Mouse (Mus musculus) midbrain, embryonic 15.5 days (tissue): Measurements from ENCODE around the gene Gfod1. TPM values are rescaled to one million over a fixed set of nuclear protein-coding genes. Genes with fewer than 3 reads are reported as not detected.

Source experiments
- ATAC-seq: fragments of 200-750 bp; cut with Nextera tagmentation; replicated peaks from 2 replicates; pipeline ENCODE4 v1.8.0; 2017; ENCODE audit warnings: moderate TSS enrichment
- H3K27ac ChIP-seq: fragments of 300-500 bp; sonication (generic); 2 replicates; pipeline ENCODE4 v1.5.1; 2015; ENCODE audit warnings: mild to moderate bottlenecking, inconsistent platforms
- H3K27me3 ChIP-seq: fragments of 300-500 bp; sonication (generic); replicated peaks from 2 replicates; pipeline ENCODE4 v1.6.1; 2015; ENCODE audit warnings: inconsistent platforms
- H3K36me3 ChIP-seq: fragments of 300-500 bp; sonication (generic); replicated peaks from 2 replicates; pipeline ENCODE4 v1.6.1; 2015; ENCODE audit warnings: inconsistent platforms
- H3K4me1 ChIP-seq: fragments of 300-500 bp; sonication (generic); 2 replicates; pipeline ENCODE4 v1.6.1; 2015; ENCODE audit warnings: inconsistent platforms
- H3K4me2 ChIP-seq: fragments of 300-500 bp; sonication (generic); 2 replicates; pipeline ENCODE4 v1.6.1; 2015; ENCODE audit warnings: inconsistent platforms, mild to moderate bottlenecking, moderate library complexity
- H3K4me3 ChIP-seq: fragments of 300-500 bp; sonication (generic); 2 replicates; pipeline ENCODE4 v1.5.1; 2015; ENCODE audit warnings: mild to moderate bottlenecking, inconsistent platforms
- H3K9ac ChIP-seq: fragments of 300-500 bp; sonication (generic); 2 replicates; pipeline ENCODE4 v1.6.1; 2015; ENCODE audit warnings: mild to moderate bottlenecking, inconsistent platforms
- H3K9me3 ChIP-seq: fragments of 300-500 bp; sonication (generic); 2 replicates; pipeline ENCODE4 v1.6.1; 2016; ENCODE audit warnings: inconsistent platforms
- WGBS: fragments of 180-500 bp; shearing (Covaris S2); methylation state at CpG from one replicate; pipeline ENCODE4 v1.1.7; 2015; ENCODE audit warnings: mixed read lengths; 5-methylcytosine and 5-hydroxymethylcytosine counted together
- polyA plus RNA-seq: library from polyadenylated mRNA; unstranded; fragments of >200 nt; fragmentation: Nextera tagmentation; extraction: Ambion mirVana; gene quantifications from 2 replicates; pipeline ENCODE4 v1.2.1, GENCODE M21; 2015

The Gfod1 gene
- polyA plus RNA-seq, 1 experiment from 2014 or later: 2.4 TPM

DNA sequence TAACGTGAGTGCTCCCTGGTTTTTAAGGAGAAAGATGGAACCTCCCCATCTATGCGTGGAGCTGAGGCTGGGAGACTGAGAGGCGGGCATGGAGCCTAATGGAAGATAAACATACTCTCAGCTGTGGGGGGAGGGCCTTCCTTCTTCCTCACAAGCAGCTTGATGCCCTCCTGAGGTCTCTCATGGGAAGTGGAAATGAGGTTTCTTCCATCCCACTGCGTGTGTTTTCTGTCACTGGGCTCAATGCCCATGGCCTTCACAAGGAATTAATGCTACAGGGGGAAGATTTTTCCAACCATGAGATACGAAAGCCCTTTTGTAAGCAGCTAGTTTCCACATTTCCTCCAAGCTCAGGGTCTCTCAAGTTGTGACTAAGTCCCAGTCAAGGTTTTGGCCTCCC is 100.3 kb downstream of the Gfod1 start:
- Histone ChIP-seq H3K9ac (no peak overlapping the region), H3K4me1 (no peaks in the 10 kb centered on the region), H3K4me2 (no peak overlapping the region), H3K27ac (no peak overlapping the region), H3K27me3 (no peaks in the 10 kb centered on the region), H3K9me3 (no peaks in the 10 kb centered on the region), H3K36me3 (no peaks in the 10 kb centered on the region), H3K4me3 (no peak overlapping the region)
- ATAC-seq: no peak
- WGBS: 73% methylated on average over 5 of the region's 5 CpGs

DNA sequence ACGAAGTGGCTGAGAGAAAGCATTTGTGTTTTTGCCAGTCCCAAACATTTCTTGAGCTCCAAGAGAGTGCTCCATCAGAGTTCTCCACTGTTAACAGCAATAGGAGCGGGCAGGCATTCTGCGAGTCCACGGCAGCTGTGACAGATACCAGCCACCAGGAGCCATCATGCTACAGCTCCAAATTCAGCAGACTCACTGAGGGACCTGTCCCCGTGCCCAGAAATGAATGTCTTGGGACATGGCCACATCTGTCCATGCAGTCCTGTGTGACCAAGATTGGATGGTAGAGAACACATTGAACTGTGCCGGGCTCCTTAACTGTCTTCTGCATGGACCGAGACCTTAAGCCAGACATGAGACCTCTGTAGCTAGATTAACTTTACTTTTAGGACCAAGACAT is 100.7 kb downstream of the Gfod1 start:
- H3K9me3 ChIP-seq: no peaks in the 10 kb centered on the region
- no peak overlapping the region for H3K9ac ChIP-seq
- H3K27ac ChIP-seq: no peak overlapping the region
- no peak for ATAC-seq
- H3K36me3 ChIP-seq: no peaks in the 10 kb centered on the region
- no peak overlapping the region for H3K4me2 ChIP-seq
- no peaks in the 10 kb centered on the region for H3K27me3 ChIP-seq
- no peak overlapping the region for H3K4me3 ChIP-seq
- WGBS: 93% methylated on average over 7 of the region's 7 CpGs
- no peaks in the 10 kb centered on the region for H3K4me1 ChIP-seq

DNA sequence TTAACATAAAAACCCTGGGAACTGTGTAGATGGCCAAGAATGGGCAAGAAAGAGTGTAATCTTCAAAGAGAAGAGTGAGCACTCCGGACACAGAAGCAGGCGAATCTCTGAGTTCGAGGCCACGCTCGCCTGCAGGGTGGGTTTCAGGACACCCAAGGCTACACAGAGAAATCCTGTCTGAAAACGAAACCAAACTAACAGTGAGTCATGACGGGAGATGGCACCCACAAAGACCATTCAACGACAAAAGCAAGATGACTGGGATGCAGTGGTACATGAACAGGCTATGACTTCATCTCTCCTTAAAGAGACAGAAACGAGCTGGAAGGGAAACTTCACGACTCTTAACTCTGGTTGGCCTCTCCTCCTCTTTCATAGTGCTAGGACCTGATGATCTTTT is 101.6 kb downstream of the Gfod1 start:
- H3K27me3 ChIP-seq: no peaks in the 10 kb centered on the region
- 87% methylated on average over 10 of the region's 10 CpGs for WGBS
- no peak for ATAC-seq
- H3K27ac ChIP-seq: no peak overlapping the region
- no peak overlapping the region for H3K4me3 ChIP-seq
- H3K9me3 ChIP-seq: no peaks in the 10 kb centered on the region
- H3K36me3 ChIP-seq: no peaks in the 10 kb centered on the region
- H3K9ac ChIP-seq: no peak overlapping the region
- H3K4me2 ChIP-seq: no peak overlapping the region
- H3K4me1 ChIP-seq: no peaks in the 10 kb centered on the region

DNA sequence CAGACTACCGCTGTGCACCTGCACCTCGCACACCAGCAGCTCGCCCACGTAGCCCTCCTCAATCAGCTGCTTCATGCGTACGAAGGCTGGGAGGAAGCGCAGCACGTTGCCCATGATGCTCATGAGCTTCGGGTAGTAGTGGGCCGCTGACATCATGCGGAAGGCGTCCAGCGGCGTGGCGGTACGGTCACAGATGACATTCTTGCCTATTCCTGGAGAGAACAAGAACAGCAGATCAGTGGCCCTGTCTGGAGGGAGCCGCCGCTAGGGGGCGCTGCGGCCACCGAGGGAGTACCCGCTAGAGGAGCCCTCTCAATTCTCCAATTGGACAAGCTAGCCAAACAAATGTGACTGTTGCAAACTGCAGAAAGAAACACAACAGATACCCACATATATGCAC is 102.9 kb downstream of the Gfod1 start:
- ATAC-seq: peak; percentile 2; the same call in 1 of the 2 replicates
- H3K9ac ChIP-seq: no peak overlapping the region
- H3K4me1 ChIP-seq: no peaks in the 10 kb centered on the region
- H3K9me3 ChIP-seq: no peaks in the 10 kb centered on the region
- no peaks in the 10 kb centered on the region for H3K27me3 ChIP-seq
- H3K4me2 ChIP-seq: no peak overlapping the region
- WGBS: 39% methylated on average over 22 of the region's 22 CpGs
- no peak overlapping the region for H3K27ac ChIP-seq
- H3K4me3 ChIP-seq: no peak overlapping the region
- H3K36me3 ChIP-seq: no peaks in the 10 kb centered on the region

DNA sequence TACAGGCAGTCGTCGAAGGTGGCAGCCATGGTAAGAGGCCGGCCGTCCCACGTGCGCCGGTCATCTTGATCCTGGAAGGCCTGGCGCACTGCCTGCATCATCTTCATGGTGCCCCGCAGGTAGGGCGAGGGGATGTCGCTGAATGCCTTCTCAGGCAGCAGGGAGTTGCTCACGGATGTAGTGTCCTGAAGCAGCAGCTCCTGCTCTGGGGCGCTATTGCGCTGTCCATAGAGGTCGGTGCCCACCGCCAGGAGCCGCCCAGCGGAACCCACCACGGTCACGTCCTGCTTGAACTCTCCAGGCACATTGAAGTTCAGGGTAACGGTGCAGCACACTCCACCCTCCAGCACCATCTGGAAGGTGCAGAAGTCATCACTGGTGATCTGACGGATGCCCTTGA is 103.5 kb downstream of the Gfod1 start:
- no peaks in the 10 kb centered on the region for H3K36me3 ChIP-seq
- H3K9me3 ChIP-seq: no peaks in the 10 kb centered on the region
- no peak overlapping the region for H3K4me2 ChIP-seq
- no peak overlapping the region for H3K4me3 ChIP-seq
- no peak overlapping the region for H3K27ac ChIP-seq
- WGBS: 72% methylated on average over 22 of the region's 22 CpGs
- H3K27me3 ChIP-seq: no peaks in the 10 kb centered on the region
- no peaks in the 10 kb centered on the region for H3K4me1 ChIP-seq
- 0 out of 2 replicates have a peak, but pooled peaks have one; percentile 35 for ATAC-seq
- H3K9ac ChIP-seq: no peak overlapping the region

DNA sequence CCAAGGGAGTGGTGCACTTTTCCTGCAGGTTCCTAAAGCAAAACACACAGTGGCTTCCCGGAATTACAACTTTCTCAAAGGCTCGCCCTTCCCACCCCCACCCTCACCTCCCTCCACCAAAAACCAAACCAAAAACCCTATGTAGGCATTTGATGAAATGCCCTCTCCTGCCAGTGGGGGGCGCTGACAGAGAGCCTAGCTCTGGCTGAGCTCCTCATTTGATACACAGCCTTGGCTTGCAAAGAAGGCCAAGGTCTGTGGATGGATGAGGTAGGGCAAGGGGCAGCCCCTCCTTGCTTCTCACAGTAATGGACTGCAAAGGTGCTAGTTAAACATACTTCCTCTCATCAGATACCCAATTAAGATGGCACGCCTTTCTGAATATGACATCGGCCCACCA is 104.2 kb downstream of the Gfod1 start:
- Histone ChIP-seq H3K9me3 (no peaks in the 10 kb centered on the region), H3K27ac (no peak overlapping the region), H3K36me3 (no peaks in the 10 kb centered on the region), H3K4me3 (no peak overlapping the region), H3K9ac (no peak overlapping the region), H3K27me3 (no peaks in the 10 kb centered on the region), H3K4me2 (no peak overlapping the region), H3K4me1 (no peaks in the 10 kb centered on the region)
- 76% methylated on average over 5 of the region's 5 CpGs for whole genome bisulfite sequencing
- no peak for ATAC-seq

DNA sequence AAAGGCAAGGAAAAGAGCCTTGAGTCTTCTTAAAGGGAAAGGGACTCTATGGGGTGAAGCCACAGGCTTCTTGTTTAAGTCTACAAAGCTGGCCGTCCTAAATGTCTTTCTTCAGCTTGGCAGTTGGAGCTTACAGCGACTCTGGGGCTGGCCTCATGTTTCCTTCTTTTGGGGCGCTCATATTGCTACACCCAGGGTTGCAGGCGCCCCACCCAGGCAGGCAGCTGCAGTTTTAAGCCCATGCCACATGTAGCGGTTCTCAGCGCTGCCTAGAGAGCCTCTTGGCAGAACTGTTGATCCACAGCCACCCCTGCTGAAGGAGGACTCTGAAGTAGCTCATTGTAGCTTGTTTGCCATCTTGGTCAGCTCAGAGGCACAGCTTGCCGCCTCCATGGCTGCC is 104.7 kb downstream of the Gfod1 start:
- Histone ChIP-seq H3K27me3 (no peaks in the 10 kb centered on the region), H3K4me1 (no peaks in the 10 kb centered on the region), H3K9me3 (no peaks in the 10 kb centered on the region), H3K4me2 (no peak overlapping the region), H3K4me3 (no peak overlapping the region), H3K36me3 (no peaks in the 10 kb centered on the region), H3K27ac (no peak overlapping the region), H3K9ac (no peak overlapping the region)
- no peak for ATAC-seq
- 85% methylated on average over 7 of the region's 7 CpGs for WGBS

DNA sequence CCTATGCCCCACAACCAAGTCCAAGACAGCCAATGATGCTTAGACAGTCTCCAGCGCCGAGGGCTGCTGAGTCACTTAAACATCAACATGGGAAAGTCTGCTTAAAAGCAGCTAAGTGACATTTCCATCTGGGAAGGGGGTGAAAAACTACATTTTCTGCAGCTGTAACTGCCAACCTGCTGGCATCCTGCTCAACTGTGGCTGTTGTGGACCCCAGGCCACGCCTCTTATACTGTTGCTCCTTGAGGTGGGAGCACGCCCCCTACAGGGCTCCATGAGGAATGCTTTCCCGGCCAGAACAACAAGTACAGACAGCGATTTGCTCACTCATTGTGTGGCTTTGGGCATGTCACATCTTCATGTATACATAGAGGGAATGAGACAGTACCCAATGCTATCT is 106.8 kb downstream of the Gfod1 start:
- Histone ChIP-seq H3K9ac (no peak overlapping the region), H3K27ac (no peak overlapping the region), H3K4me3 (no peak overlapping the region), H3K36me3 (no peaks in the 10 kb centered on the region), H3K4me1 (no peaks in the 10 kb centered on the region), H3K4me2 (no peak overlapping the region), H3K27me3 (no peaks in the 10 kb centered on the region), H3K9me3 (no peaks in the 10 kb centered on the region)
- ATAC-seq: no peak
- WGBS: 67% methylated on average over 6 of the region's 6 CpGs

DNA sequence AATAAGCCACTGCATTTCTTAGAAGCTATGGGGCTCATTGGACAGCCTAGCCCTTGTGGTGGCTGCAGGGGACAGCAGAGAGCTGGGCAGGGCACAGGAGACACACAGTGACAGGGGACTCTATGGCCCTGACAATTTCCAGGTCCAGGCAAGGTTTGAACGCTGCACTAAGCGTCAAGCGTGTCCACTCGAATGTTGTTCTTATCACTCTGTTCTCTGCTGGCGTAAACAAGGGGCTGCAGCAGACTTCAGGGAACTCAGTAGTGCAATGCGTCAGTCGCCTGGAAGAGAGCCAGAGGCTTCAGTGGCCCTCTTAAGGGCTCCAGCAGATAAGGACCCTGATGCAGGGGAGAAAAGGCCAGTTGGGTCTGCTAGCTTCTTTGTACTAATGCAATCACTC is 108.0 kb downstream of the Gfod1 start:
- no peak for ATAC-seq
- no peaks in the 10 kb centered on the region for H3K4me1 ChIP-seq
- WGBS: 72% methylated on average over 7 of the region's 7 CpGs
- no peak overlapping the region for H3K4me3 ChIP-seq
- no peaks in the 10 kb centered on the region for H3K27me3 ChIP-seq
- no peaks in the 10 kb centered on the region for H3K9me3 ChIP-seq
- no peak overlapping the region for H3K27ac ChIP-seq
- H3K9ac ChIP-seq: no peak overlapping the region
- no peaks in the 10 kb centered on the region for H3K36me3 ChIP-seq
- H3K4me2 ChIP-seq: no peak overlapping the region

DNA sequence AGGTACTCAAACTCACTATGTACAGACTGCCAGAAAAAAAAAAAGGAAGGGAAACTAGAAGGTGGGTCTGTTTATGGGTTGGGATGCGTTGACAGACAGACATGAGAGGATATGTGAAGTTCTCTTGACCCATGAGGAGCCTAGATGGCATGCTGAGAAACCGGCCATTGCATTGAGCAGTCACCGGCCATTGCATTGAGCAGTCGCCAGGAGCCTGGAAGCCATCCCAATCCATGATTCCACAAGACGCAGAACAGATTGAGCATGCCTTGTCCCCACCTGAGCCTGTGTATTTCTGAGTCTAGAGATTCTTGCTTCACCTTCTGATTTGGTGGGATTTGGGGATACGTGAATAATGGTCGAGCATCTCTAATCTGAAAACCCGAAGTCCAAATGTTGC is 110.0 kb downstream of the Gfod1 start:
- Histone ChIP-seq H3K4me1 (no peaks in the 10 kb centered on the region), H3K4me2 (no peak overlapping the region), H3K4me3 (no peak overlapping the region), H3K9ac (no peak overlapping the region), H3K36me3 (no peaks in the 10 kb centered on the region), H3K27me3 (no peaks in the 10 kb centered on the region), H3K9me3 (no peaks in the 10 kb centered on the region), H3K27ac (no peak overlapping the region)
- WGBS: 95% methylated on average over 8 of the region's 8 CpGs
- ATAC-seq: no peak

DNA sequence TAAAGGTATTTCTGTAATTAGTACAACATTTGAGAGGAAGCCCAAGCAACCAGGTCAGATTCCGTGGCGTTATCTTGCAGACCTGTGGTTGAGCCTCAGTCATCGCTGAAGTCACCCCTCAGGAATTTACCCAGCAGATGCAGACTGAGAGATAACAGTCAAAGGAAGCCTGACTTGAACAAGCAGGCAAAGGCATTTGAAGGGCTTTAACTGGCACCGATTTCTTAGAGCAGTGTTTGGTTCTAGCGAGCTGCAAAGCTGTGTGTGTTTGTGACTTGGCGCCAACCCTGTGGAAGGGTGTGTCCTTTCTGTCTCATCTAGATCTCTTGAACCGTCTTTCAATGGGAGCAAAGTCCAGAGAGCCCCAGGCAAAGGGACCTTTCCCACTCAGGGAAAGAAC is 110.7 kb downstream of the Gfod1 start:
- Histone ChIP-seq H3K36me3 (no peaks in the 10 kb centered on the region), H3K27ac (no peak overlapping the region), H3K9ac (no peak overlapping the region), H3K4me2 (no peak overlapping the region), H3K27me3 (no peaks in the 10 kb centered on the region), H3K4me1 (no peaks in the 10 kb centered on the region), H3K4me3 (no peak overlapping the region), H3K9me3 (no peaks in the 10 kb centered on the region)
- ATAC-seq: no peak
- WGBS: 72% methylated on average over 7 of the region's 7 CpGs

DNA sequence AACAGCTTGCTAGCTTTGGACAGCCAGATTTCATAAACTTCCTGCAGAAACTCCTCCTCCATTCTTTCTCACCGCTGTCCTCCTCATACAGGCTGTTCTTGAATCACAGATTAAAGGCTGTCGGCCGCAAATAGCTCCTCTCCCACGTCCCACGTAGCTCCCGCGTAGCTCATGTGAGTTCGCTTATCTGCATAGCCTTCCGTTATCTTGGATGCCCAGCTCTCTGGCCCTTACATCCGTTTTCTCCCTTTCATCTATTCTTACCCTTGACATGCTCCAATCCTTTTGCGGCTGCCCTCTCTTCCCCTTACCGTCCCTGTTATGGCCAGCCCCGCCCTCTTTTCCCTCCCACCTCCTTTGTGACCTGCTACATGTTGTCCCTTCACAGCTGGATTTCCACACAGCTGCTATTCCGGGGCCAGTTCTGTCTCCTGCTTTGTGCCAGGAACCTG is 112.2 kb downstream of the Gfod1 start:
- Histone ChIP-seq H3K9me3 (no peaks in the 10 kb centered on the region), H3K27ac (no peak overlapping the region), H3K27me3 (no peaks in the 10 kb centered on the region), H3K4me3 (no peak overlapping the region), H3K4me1 (no peaks in the 10 kb centered on the region), H3K4me2 (peak overlapping the region; percentile 25), H3K36me3 (no peaks in the 10 kb centered on the region), H3K9ac (no peak overlapping the region)
- WGBS: 10% methylated on average over 14 of the region's 14 CpGs
- ATAC-seq: no peak

DNA sequence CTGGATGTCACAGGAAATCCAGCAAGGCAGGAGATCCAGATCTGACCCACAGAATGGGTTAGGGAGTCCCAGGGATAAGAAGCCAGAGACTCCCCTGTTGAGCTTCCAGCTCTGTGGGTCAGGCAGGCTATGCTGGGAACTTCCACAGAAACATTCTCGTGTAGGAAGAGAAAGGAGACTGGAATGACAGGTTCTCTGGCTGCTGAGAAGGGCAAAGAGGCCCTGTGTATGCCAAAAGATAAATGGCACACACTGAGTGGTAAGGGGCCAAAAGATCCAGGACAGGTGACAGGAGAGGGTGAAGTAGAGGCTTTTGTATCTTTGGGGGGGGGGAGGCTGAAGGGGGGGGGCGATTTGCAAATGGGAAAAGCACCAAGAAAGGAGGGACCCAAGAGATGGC is 112.7 kb downstream of the Gfod1 start:
- H3K9ac ChIP-seq: no peak overlapping the region
- H3K4me2 ChIP-seq: no peak overlapping the region
- 13% methylated on average over 2 of the region's 2 CpGs for WGBS

DNA sequence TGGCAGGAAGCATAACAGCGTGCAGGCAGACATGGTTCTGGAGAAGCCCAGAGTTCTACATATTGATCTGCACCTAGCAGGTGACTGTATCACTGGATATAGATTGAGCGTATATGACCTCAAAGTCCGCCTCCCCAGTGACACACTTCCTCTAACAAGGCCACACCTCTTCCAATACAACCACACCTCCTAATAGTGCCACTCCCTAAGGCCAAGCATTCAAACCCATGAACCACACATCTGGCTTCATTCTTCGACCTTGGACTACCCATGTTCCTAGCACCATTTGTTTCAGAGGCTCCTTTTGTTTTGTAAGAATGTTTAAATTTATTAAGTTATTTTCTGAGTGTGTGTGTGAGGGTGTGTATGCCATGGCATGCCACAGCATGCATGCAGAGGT is 116.2 kb downstream of the Gfod1 start:
- peaks cover 6% of the 10 kb centered on the region for H3K4me1 ChIP-seq
- ATAC-seq: no peak
- WGBS: 95% methylated on average over 4 of the region's 4 CpGs
- no peaks in the 10 kb centered on the region for H3K36me3 ChIP-seq
- H3K4me3 ChIP-seq: no peak overlapping the region
- no peaks in the 10 kb centered on the region for H3K9me3 ChIP-seq
- no peak overlapping the region for H3K9ac ChIP-seq
- H3K4me2 ChIP-seq: no peak overlapping the region
- H3K27ac ChIP-seq: no peak overlapping the region
- no peaks in the 10 kb centered on the region for H3K27me3 ChIP-seq

More for the DNA sequence above, 112.7 kb downstream of the Gfod1 start:
- ATAC-seq: no peak
- no peaks in the 10 kb centered on the region for H3K9me3 ChIP-seq
- H3K27ac ChIP-seq: no peak overlapping the region
- H3K4me3 ChIP-seq: no peak overlapping the region
- no peaks in the 10 kb centered on the region for H3K36me3 ChIP-seq
- H3K27me3 ChIP-seq: no peaks in the 10 kb centered on the region
- no peaks in the 10 kb centered on the region for H3K4me1 ChIP-seq
